Mouse (Mus musculus) B cell, adult (primary cell): Measurements from ENCODE around the gene Rcbtb2. TPM values are rescaled to one million over a fixed set of nuclear protein-coding genes. Genes with fewer than 3 reads are reported as not detected.

Experiments used
- total RNA-seq: library from RNA; stranded (reverse); gene quantifications from 4 replicates; pipeline ENCODE4 v1.2.4, GENCODE M21; 2023; ENCODE audit not compliant: inconsistent age

The Rcbtb2 gene
- 19.1 to 20.7 TPM (median 20.4 TPM) in 4 replicates for total RNA-seq

GRCm38 (mm10) chr14:73122923-73123278 is at the start of gene Rcbtb2:
Rcbtb2 (plus strand) TSS chr14:73123037.

GRCm38 (mm10) chr14:73237848-73238321 is 115.0 kb downstream of the Rcbtb2 start, which contains the start of gene Lpar6:
Lpar6 (plus strand) TSS chr14:73237895.

Other genes starting within 250 kb of the Rcbtb2 start
- gene Cysltr2, start 73.9 kb upstream of the Rcbtb2 start, total RNA-seq, result 0.57 to 1.4 TPM (median 1.2 TPM) in 3 of 4 replicates, not detected in the other
- gene Lpar6, start 114.9 kb downstream of the Rcbtb2 start, total RNA-seq, result 4.2 to 6.3 TPM (median 5.3 TPM) in 4 replicates
- gene Rb1, start 202.8 kb downstream of the Rcbtb2 start, total RNA-seq, result 88.2 to 101 TPM (median 96.6 TPM) in 4 replicates